Mouse (Mus musculus): ENCODE measurements around the gene Magea8.
"Not testable (repeated sequence)": the region's sequence is repeated elsewhere in the genome, so short reads cannot be mapped to it uniquely, and the experiment has no call there.

Gene Magea8

DNA sequence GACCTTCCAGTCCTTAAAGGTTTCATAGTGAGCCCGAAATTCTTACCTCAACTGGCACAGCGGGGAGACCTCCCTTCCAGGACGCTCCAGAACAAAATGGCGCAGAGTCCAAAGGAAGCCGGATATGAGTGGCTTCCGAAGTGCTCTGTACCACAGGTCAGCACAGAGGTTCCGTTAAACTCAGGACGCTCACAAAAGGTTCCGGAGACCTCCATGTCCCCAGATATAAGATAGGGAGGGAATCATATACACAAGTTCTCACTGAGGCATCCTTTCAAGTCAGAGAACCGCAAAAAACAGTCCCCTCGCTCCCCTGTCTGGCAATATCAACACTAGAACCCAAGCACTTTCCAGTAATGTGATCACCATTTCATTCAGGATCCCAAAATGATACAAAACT, at the start of gene Magea8:
Gene Magea8, minus strand, starts transcription at position 101 of the 400 bp plus-strand sequence.
- DNase-seq (ENCODE audit: low spot score in 2 of 2) = not testable (repeated sequence)

DNA sequence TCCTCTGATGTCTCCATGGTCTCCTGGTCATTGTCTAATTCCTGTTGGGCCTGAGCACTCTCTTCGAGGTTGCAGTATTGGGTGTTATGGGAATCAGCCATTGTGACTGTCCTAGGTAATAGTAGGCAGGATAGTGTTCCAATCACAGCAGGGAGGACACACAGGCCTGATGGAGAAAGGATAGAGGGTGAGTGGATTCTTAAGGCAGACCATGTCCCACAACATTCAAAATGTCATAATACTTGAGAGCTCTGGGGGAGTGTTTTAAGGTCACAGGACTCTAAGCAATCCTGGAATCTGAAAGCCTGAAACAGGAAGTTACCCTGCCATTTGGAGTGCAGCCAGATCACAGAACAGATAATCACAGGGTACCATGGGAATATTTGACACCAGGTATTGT, 46.2 kb downstream of the Magea8 start, which contains the start of gene Magea3:
Gene Magea3, minus strand, starts transcription at position 101 of the 400 bp plus-strand sequence.
- not testable (repeated sequence) for DNase-seq (ENCODE audit: low spot score in 2 of 2)

DNA sequence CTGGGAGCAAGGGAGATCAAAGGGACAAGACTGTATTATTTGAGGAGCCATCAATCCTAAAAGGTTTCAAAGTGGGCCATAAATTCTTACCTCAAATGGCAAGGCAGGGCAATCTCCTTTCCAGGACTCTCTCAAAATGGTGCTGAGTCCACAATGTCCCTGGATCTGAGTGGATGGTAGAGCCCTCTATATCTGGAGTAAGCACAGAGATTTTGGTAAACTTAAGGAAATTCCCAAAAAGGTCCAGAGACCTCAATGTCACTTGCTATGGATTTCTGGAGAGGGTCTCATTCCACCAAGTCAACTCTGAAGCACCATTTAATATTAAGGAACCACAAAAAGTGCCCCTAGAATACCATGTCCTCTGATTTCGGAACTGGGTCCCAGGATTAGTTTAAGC, 59.8 kb downstream of the Magea8 start, which contains the start of gene Magea6:
Gene Magea6, minus strand, starts transcription at position 101 of the 400 bp plus-strand sequence.
- DNase-seq (ENCODE audit: low spot score in 2 of 2) = not testable (repeated sequence)
